Mouse (Mus musculus): ENCODE results near the gene Gm21366. TPM values are rescaled to one million over a fixed set of nuclear protein-coding genes. Genes with fewer than 3 reads are reported as not detected.
"Not testable (repeated sequence)": the region's sequence is repeated elsewhere in the genome, so short reads cannot be mapped to it uniquely, and the experiment has no call there.

The Gm21366 gene
- not detected for polyA plus RNA-seq (2017; shearing (Covaris generic))

DNA sequence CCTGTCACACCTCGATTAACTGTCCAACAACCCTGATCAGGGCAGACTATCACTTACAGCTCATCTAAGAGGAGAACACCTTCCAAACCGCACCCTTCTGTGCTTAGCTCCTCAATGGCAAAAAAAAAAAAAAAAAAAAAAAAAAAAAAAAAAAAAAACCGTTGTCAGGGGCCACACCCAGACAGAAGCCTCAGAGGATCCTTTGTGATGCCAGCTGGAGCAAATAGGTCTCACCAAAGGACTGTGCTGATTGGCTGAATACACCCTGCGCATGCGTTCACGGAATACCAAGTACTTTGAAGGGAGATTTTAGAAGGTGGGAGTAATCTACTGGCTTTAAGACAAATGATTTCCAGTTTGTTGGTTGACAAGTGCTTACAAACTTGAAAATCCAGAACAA lies at the start of gene Gm21366:
Gene Gm21366, minus strand, starts transcription at position 101 of the 400 bp plus-strand sequence.
- ATAC-seq = not testable (repeated sequence)

Measured in activated CD4-positive, CD25-positive, alpha-beta regulatory T cell, adult 4 months (primary cell).